Mouse (Mus musculus): ENCODE results near the gene Smarca5.

The Smarca5 gene

DNA sequence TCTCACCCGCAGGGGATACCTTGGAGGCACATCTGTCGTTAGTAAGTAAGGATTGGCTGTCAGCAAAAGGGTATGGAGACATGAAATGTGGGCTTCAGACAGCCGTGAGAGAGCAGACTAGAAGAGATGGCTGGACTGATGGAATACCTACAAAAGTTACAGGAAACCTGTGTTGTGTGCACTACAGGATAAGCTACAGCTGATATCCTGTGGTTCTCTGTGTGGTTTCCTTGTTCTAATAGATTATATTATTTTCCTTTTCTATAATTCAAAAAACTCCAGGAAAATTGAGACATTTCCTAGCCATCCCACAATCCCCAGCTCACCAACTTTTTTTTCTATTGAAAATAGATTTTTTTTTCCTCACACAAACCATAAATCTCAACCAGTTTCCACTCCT lies 75.8 kb downstream of the Smarca5 start:
- DNase-seq (ENCODE audit: low spot score), result no peak

DNA sequence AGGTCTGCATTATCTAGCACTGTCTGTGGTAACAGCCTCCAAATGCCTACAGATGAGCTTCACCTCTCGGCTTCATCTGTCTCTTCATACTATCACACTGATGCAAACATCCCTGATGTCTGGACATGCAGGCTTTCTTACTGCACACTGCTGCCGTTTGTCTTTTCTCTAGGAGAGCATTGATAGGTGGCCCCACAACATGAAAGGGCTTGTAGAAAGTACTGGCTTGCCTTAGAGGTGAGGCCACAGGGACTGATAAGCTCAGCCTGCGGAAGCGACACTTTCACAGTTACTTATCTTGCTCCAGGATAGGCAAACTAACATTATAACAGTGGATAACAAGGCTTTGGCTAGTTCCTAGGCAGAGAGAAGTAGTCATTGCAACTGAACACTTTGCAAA lies 78.2 kb downstream of the Smarca5 start:
- peak; percentile 48 for DNase-seq (ENCODE audit: low spot score)

DNA sequence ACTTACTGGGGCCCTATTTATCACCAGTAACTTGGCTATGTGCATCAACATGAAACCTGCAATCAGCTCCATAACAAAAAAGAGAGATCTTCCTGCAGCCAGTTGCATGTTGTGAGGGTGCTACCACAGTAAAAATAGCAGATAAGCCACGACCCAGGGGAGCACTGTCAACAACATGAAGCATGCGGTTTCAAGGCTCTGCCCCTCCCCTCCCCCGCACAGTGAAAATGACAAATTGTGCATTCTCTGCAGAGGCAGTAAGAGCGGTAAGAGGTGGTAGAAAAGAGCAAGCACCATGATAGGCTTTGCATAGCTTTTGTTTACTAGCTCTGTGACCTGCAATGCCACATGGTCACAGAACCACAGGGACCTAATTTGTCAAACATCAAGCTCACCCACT lies 81.7 kb downstream of the Smarca5 start:
- no peak for DNase-seq (ENCODE audit: low spot score)
